Mouse (Mus musculus): ENCODE data around the gene 1190005I06Rik. TPM values are rescaled to one million over a fixed set of nuclear protein-coding genes. Genes with fewer than 3 reads are reported as not detected.

The 1190005I06Rik gene
- total RNA-seq, 2 experiments from 2014 or later: 9.5 to 10.6 TPM

Other genes starting within 250 kb of the 1190005I06Rik start
- gene Gins2, start 58.3 kb downstream of the 1190005I06Rik start, total RNA-seq (2021): 1 to 10 TPM; 2.0 to 3.4 TPM
- gene Gm27021, start 20.4 kb upstream of the 1190005I06Rik start, total RNA-seq (2021): 1 to 10 TPM in 1 of 2 experiments, under 1 TPM in 1; 0.55 to 1.2 TPM
- 1,000 to 10,000 TPM; 1,108 to 1,116 TPM for gene Cox4i1, start 20.6 kb upstream of the 1190005I06Rik start, total RNA-seq (2021)
- 10 to 100 TPM; 66.7 to 82.0 TPM for gene Emc8, start 20.9 kb upstream of the 1190005I06Rik start, total RNA-seq (2021)
- 1 to 10 TPM; 3.3 to 5.1 TPM for gene Irf8, start 88.7 kb upstream of the 1190005I06Rik start, total RNA-seq (2021)